Mouse (Mus musculus) G1E-ER4 (cell line): Measurements from ENCODE around the gene Ntrk3. TPM values are rescaled to one million over a fixed set of nuclear protein-coding genes. Genes with fewer than 3 reads are reported as not detected.

Experiments
- GATA1 ChIP-seq: IDR thresholded peaks from one replicate; pipeline ENCODE4 v1.8.0; 2012; ENCODE audit warnings: low read length, inconsistent platforms
- polyA plus RNA-seq: library from polyadenylated mRNA; stranded (reverse); fragments of >175 nt; gene quantifications from 2 replicates; pipeline ENCODE4 v1.2.3, GENCODE M21; 2012

Ntrk3 gene
- polyA plus RNA-seq, 1 experiment, result 0.01 TPM

DNA sequence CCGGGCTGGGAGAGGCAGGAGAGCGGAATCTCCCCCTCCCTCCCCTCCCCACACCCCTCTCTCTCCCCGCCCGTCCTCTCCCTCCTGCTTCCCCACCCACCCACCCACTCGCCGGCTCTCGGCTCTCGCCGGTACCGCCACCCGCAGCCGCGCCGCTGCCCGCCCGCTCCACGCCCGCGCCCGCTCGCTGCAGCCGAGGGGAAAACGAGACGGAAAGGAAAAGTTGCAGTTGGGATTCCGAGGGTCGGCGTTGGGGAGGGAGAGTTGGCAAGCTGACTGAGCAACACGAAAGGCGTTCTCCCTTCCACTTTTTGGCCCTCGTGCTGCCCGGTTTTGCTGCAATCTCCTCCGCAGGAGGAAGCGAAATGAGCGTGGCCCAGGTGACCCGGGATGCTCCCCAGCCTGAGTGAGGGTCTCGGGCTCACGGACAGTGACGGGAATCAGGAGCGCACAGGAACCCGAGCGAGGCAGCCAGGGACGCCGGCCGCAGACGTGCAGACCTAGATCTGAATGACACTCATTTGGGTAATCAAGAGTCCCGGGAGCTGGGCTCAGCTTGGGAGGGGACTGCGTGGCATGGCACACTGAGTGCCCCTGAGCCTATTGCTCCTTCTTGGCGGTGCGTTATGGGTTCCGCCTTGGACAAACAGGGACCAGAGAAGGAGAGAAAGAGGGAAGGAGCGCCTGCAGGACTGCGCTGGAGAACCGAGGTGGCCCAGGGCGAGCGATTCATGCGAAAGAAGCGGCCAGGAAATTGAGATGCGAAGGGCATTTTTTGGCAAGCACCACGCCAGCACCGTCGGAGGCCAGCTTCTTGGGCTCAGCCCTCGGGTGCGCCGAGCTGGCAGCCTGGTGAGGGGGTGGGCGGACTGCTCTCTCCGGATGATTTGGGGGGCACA, 159.1 kb downstream of the Ntrk3 start:
- TF ChIP-seq GATA1, result no peak

DNA sequence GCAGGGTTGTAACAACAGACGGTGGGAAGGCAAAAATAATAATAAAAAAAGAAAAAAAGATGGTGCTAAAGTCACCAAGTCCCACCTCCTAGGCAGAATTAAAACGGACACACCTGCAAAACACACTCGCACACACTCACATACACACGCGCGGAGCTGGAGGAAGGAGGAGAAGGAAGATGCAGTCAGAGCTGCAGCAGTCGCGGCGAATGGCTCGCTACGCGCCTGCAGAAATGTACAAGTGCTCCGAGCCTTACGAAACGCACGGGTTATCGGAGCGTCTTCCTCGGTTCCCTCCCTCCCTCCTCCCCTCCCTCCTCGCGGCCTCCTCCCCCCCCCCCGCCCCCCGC, 159.7 kb downstream of the Ntrk3 start:
- TF ChIP-seq GATA1, result no peak

- TF ChIP-seq GATA1, result no peak
Observed at GRCm38 (mm10) chr7:78577462-78578110, 160.2 kb downstream of the Ntrk3 start.

DNA sequence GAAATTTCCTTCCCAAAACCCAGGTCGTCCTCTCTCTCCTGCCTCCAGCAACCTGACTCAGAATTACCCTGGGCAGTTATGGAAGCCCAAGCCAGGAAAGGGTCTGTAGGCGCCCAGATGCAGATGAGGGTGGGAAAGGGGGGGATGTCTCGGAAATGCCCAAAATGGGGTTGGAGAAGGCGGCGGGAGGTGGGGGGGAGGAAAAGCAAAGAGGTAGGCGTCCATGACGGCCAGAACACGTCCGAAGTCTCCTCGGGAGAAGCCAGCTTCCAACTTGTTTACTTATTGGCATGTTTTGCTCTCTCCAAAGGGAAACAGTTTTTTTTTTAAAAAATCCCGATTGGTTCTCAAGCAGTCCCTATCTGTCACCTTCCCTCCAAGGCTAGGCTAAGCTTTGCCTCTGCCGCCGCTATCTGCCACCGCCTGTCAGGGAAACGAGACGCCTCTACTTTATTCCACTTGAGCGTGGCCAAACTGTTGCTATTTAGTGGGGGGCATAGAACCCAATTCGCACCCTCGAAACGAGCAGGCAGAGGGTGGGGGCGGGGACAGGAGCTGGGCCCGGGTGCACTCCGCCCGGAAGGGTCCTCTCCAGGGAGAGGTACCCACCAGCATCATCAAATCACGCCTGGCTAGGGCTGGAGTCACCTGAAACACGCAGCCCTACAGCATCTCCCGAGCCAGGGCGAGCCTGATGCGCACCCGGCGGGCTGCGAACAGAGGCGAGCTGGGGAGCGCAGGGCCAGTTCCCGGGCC, 160.9 kb downstream of the Ntrk3 start:
- no peak for TF ChIP-seq GATA1

- TF ChIP-seq GATA1, result no peak
Observed at GRCm38 (mm10) chr7:78576169-78576568, 161.6 kb downstream of the Ntrk3 start.

- no peak for TF ChIP-seq GATA1
Observed at GRCm38 (mm10) chr7:78575556-78575955, 162.3 kb downstream of the Ntrk3 start.

DNA sequence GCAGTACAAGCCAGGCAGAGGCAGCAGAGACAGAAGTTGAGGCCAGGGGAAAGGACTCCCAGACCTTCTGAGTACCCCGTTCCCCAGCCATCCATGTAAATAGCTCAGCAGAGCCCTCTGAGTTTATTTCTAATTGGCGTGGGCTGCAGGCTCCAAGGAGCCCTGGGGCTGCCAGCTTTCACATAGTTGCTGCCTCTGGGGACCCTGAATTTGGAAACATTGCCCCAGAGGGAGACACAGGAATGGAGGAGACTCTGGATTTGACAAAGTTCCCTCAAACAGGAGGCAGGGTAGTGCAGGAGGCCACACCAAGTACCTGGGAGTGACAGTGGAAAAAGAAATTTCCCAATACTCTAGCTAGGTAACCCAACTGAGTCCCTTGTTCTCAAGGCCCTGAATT, 166.6 kb downstream of the Ntrk3 start:
- TF ChIP-seq GATA1, result no peak

DNA sequence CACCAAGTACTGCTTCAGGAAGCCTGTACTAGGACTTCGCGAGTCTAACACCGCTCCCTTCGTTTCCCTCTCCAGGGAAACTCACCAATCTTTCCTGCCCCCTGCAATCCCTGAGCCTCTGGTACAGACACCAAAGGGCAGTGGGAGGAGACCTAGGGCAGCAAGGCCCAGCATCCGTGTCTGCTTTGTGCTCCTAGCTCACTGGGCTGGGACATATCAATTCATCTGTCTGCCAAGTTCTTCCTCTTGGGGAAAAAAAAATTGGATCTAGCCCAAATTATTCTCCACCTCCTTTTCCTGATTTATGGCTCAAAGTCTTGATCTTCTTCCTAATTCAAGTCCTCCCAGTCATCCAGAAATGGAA, 168.6 kb downstream of the Ntrk3 start:
- TF ChIP-seq GATA1, result no peak

- no peak for TF ChIP-seq GATA1
Observed at GRCm38 (mm10) chr7:78568411-78569254, 169.2 kb downstream of the Ntrk3 start.

DNA sequence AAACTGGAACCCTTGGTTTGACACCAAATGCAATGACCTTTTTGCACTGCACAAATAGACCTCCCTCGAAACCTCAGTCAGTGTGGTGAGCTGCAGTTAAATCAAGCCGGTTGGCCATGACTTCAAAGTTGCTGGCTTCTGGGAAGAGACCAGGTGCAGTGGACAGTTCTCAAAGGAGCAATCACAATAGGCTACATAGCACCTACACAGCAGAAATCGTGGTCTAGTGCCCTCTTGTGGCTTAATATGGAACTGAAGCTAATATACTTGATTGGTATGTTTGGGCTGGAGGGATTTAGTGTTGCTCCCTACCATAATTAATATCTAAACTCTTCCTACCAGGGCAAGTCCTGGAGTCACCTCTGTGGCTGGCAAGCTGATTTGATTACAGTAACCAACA, 171.2 kb downstream of the Ntrk3 start:
- TF ChIP-seq GATA1, result no peak

DNA sequence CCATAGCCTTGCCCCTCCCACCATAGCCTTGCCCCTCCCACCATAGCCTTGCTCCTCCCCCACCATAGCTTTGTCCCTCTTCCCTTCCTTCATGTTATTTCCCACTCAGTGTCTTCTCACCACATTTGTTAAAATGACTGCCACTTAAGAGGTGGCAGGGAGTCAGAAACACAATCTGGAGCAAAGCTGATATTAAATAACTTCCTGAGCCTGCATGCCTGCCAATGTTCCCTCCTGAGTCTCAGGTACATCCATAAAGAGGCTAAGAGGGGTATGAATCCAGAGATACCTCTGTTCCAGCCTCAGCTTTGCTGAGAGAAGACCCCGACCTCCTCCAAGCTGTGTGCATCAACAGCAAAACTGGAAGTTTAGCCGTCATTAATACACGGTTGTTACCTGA, 172.4 kb downstream of the Ntrk3 start:
- TF ChIP-seq GATA1, result no peak

DNA sequence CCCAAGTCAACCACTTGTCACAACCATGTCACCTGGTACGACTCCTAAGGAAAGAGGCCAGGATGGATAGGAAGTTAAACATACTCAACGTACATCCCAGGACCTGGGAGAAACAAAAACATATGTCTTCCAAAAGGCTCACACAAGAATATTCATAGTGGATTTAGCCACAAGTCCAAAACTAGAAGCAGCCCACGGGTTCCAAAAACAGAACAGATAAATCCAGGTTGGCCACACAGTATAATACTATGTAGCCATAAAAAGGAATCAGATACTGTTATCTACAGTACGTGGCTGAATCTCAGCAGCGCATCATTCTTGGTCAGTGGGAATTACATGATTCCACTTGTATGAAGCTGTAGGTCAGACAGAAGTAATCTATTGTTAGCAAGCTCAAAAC, 179.3 kb downstream of the Ntrk3 start:
- no peak for TF ChIP-seq GATA1

- no peak for TF ChIP-seq GATA1
Observed at GRCm38 (mm10) chr7:78555532-78555931, 182.3 kb downstream of the Ntrk3 start.

DNA sequence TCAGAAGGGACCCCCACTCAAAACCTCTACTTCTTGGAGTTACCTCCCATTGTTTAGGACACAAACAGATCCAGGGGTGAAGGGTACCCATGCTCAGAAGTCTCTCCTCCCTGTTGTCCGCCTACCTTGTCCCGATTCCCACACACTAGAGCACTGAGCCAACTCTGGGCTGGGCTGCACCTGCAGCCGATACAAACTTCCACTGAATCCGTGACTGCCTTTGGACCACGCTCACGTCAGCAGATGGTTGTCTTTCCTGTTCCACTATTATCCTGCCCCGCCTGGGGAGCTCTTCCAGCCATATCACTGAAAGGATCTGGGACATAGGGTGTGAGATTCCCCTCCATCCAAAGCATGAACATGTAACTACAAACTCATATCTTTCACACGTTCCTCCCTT, 188.4 kb downstream of the Ntrk3 start:
- TF ChIP-seq GATA1, result no peak

- TF ChIP-seq GATA1, result no peak
Observed at GRCm38 (mm10) chr7:78548721-78549120, 189.1 kb downstream of the Ntrk3 start.
